Mouse (Mus musculus): ENCODE measurements around the gene Vps37b. TPM values are rescaled to one million over a fixed set of nuclear protein-coding genes. Genes with fewer than 3 reads are reported as not detected.

Vps37b gene
- polyA plus RNA-seq, 3 experiments from 2014 or later, result 18.4 to 21.9 (median 18.7) TPM

- ATAC-seq, result peak; percentile 76
Measured at GRCm38 (mm10) chr5:124000824-124001223, 31.2 kb downstream of the Vps37b start.

GRCm38 (mm10) chr5:123998370-123998769 lies 33.7 kb downstream of the Vps37b start:
- ATAC-seq, result no peak

DNA sequence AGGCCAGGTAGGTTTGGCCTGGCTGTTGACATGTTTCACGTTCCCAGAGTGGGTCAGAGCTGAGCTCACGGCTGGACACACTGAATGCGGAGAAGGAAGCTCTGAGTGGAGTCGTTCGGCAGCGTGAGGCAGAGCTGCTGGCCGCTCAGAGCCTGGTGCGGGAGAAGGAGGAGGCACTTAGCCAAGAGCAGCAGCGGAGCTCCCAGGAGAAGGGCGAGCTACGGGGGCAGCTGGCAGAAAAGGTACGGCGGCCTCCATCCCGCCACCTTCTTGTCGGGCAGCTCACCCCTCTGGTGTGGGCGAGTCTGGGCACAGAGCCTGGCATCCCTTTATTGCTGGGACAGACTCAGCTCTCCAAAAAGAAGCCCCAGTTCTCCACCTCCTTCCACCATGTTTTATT lies 34.3 kb downstream of the Vps37b start:
- ATAC-seq, result no peak

GRCm38 (mm10) chr5:123997211-123997751 lies 34.8 kb downstream of the Vps37b start:
- ATAC-seq, result no peak

DNA sequence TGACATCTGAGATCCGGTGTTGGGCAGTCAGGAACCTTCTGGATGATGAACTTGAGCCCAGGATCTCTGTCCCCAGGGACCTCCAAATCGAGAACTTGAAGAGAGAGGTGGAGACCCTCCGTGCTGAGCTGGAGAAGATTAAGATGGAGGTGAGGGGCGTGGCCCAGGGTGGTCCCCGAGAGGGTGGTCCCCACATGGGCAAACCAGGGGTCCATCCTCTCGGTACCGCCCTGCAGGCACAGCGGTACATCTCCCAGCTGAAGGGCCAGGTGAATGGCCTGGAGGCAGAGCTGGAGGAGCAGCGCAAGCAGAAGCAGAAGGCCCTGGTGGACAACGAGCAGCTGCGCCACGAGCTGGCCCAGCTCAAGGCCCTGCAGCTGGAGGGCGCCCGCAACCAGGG lies 35.4 kb downstream of the Vps37b start:
- ATAC-seq, result no peak

GRCm38 (mm10) chr5:123996194-123996593 lies 35.9 kb downstream of the Vps37b start:
- no peak for ATAC-seq

DNA sequence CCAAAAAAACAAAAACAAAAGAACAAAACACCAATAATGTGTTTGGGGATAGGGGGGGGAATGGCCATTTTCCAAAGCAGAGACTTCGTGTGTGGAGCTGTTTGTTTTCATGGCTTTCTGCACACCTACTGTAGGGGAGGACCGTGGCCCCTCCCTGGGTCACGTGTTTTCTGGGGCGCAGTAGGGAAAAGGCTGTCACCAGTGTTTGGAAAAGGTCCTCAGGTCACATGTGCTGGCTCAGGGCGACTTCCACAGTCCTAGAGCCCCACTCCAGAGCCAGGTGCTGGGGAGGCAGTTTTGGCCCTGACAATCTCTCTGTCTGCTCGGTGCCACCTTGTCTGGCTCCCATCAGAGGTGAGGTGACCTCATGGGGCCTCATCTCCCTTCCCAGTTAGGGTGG lies 36.7 kb downstream of the Vps37b start:
- ATAC-seq, result no peak

- no peak for ATAC-seq
Measured at GRCm38 (mm10) chr5:123994468-123994867, 37.6 kb downstream of the Vps37b start.

GRCm38 (mm10) chr5:123993263-123994036 lies 38.6 kb downstream of the Vps37b start:
- ATAC-seq, result no peak

DNA sequence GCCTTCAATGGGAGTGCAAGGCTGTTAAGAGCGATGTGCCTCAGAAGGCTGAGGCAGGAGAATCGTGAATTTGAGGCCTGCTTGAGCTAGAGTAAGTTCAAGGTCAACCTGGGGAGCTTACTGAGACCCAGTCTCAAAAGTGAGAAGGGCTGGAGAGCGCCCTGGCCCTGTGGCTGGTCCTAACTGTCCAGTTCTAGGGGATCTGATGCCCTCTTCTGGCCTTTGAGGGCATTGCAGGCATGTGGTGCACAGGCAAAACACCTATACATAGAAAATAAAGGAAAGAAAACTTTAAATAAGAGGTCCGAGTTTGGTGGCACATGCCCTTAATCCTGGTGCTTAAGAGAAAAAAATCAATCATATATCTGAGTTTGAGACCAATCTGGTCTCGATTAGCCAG lies 39.3 kb downstream of the Vps37b start:
- no peak for ATAC-seq

- ATAC-seq, result no peak
Measured at GRCm38 (mm10) chr5:123992193-123992637, 39.9 kb downstream of the Vps37b start.

GRCm38 (mm10) chr5:123991321-123991720 lies 40.7 kb downstream of the Vps37b start:
- ATAC-seq, result no peak

GRCm38 (mm10) chr5:123989941-123990885 lies 41.9 kb downstream of the Vps37b start:
- ATAC-seq, result no peak

- no peak for ATAC-seq
Measured at GRCm38 (mm10) chr5:123987511-123987910, 44.6 kb downstream of the Vps37b start.

DNA sequence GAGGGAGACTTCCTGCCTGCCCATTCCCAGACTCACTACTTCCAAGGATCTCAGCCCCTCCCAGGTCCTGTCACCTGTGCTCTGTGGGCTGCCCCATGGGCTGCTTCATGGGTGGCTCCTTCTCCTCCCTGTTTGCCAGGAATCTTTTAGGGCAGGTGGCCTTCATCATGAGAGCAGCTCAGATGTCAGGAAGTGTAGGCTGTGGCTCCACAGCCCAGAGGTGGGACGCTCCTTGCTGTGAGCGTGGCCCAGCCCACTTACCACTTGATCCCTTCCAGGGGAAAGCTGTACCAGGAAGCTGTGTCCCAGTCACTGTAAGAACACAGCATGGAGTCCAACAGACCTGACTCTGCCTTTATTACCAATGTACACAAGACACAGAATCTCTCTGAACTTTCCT lies 45.1 kb downstream of the Vps37b start:
- no peak for ATAC-seq

GRCm38 (mm10) chr5:123985434-123985833 lies 46.6 kb downstream of the Vps37b start:
- ATAC-seq, result no peak

DNA sequence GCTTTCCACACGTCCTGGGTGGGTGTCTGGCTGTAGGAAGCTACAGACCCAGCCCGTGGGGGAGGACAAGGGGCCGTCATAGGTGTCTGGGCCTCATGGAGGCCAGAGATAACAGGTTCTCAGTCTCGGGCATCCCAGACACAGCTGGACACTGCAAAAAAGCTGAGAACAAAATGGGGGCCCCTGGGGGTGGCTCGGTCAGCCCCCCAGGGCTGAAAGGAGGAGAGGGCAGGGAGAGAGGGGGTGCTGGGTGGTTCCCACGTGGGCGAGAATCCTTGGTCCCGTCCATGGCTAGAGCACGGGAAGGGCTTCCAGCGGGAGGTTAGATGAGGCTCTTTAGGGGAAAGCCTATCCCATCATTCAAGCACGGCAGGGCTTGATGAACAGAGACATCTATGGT lies 49.2 kb downstream of the Vps37b start:
- no peak for ATAC-seq

DNA sequence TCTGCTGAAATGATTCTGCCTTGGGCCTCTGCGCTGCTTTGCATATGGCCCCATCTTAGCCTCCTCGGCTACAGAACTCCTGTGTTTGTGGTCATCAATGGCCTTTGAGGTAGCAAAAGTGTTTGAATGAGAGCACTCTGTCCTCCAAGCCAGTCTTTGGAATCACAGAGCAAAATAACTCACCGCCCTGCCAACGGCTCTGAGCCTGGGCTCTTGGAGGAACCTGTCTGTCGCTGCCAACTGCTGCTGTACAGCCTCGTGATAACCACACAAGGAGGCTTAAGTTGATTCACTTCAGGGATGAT lies 50.9 kb downstream of the Vps37b start:
- ATAC-seq, result no peak

DNA sequence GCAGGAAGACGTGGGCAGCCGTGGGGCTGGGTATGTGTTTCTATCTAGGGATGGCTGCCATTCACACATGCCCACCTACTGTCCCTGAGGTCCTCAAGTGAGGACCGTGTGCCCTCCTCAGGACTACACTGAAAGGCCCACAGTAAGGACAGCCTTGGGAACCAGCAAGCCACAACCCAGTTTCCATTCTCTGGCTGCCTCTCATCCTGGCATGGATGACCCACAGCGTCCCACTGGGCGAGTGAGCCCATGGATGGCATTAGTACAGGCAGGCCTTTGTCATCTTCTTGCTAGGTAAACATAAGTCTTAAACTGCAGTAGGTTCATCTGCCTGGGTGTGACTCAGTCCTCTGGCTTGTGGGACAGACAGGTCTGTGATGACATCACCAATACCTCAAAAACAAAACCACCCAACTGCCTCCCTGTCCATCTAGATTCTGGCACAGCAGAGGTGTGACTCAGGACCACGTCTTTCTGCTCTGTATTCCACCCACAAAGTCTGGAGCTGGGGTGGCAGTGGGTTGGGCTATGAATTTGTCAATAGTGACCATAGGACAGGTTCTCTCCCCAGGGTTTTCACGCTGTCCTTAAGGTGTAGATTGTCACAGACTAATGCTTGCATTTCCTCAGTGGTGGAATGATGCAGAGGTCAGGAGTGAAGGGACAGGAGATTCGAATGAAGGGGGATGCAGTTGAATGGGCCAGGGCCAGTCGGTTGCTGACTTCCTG lies 51.4 kb downstream of the Vps37b start:
- peak; percentile 73 for ATAC-seq

DNA sequence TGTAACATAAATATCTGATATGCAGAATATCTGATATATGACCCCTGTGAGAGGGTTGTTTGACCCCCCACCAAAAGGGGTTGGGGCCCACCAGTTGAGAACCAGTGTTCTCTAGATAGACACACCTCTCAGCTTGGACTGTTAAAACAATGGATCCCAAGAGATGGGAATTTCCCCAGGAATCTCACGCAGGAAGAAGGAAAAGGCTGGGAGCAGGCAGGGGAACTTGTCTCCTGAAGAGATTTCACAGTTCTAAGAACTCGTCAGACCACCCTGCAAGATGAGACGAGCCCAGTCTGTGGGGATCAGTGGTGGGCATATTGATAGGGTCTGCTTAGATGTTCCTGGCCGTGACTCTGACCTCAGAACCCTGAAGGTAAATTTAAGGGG lies 52.1 kb downstream of the Vps37b start:
- no peak for ATAC-seq

- no peak for ATAC-seq
Measured at GRCm38 (mm10) chr5:123979221-123979979, 52.7 kb downstream of the Vps37b start.

DNA sequence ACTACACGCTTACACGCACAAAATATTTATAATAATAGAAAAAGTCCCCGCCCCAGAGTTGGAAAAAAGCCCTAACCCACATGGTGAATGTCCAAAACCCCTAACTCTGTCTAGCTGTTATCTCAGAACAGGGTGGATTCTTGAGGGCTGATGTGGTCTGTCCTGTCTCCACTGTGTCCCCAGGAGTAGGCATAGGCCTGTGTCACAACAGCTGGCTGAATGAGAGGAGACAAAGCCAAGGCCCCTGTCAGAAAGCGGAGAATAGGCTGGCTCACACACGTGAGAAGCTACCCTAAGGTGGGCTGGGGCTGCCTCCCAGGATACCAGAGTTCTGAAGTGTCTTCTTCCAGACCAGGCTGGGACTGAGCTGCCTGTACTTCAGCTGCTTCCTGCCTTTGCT lies 53.9 kb downstream of the Vps37b start:
- ATAC-seq, result no peak
